Mouse (Mus musculus): ENCODE measurements around the gene Ccnjl. TPM values are rescaled to one million over a fixed set of nuclear protein-coding genes. Genes with fewer than 3 reads are reported as not detected.

Gene Ccnjl
- polyA plus RNA-seq (2017; shearing (Covaris generic)), result under 1 TPM; 0.41 to 0.51 TPM

DNA sequence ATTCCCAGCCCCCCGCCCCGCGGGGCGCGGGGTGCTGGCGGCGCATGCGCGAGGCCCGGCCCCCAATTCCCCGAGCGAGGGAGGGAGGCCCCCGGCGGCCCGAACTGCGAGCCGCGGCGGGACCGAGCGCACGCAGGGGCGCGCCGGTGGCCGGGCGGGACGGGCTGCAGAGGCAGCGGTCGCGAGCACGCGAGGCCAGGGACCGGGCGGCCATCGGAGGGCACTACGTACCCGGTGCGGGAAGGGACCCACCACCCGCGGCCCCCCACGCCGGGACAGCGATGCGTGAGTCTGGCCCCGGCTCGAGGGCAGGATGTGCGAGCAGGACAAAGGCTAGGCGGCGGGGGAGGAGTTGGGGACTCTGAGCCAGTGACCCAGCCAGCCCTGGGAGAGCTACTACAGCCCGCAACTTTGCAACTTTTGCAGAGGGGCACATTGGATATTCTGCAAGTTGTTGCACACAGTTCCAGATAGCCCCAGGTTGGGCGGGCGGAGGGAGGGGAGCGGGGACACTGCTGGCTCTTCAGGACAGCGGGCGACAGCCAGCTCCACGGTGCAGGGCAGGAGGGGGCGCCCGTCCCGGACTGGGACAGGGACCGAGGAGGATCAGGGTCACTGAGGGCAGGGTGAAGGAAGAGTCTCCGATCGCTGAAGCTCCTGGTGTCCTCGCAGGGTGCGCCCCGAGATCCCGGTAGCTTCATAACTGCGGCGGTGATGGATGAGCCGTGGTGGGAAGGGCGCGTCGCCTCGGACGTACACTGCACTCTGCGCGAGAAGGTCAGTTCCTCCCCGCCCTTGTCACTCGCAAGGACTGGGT is at the start of gene Ccnjl:
Gene Ccnjl, plus strand, starts transcription at position 102 of the 817 bp plus-strand sequence.

DNA sequence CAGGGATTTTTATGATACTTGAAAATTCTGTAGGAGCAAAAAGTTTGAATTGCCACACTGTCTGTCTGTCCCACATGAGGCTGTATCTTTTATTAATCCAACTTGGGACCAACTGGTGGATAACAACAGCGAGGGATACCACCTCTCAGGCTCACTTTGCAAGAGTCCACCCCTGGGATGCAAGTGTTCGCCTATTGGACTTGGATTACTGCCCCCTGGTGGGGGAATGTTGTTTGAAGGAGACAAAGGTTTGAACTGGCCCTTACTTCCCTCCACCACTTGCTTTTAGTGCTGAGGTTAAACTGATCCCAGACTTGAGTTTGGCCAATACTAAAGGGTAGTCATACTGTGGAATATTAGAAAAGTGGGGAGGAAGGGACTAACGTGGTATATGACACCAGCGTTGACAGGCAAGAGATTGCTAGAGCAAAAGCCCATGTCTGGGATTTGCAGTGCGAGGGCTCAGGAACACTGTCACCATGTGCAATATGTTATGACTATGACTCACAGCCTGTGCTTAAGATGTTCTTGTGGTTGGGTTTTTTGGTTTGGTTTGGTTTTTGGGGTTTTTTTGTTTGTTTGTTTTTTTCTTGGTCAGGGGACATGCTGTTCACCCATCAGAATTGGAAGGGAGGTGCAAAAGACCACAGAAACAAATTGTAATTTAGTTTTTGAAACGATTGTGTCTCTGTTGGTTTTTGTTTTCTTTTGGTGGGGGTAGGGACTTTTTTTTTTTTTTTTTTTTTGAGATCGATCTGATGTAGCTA is 57.9 kb downstream of the Ccnjl start, which contains the start of gene 4933415A04Rik:
Gene 4933415A04Rik, plus strand, starts transcription at position 717 of the 767 bp plus-strand sequence.

DNA sequence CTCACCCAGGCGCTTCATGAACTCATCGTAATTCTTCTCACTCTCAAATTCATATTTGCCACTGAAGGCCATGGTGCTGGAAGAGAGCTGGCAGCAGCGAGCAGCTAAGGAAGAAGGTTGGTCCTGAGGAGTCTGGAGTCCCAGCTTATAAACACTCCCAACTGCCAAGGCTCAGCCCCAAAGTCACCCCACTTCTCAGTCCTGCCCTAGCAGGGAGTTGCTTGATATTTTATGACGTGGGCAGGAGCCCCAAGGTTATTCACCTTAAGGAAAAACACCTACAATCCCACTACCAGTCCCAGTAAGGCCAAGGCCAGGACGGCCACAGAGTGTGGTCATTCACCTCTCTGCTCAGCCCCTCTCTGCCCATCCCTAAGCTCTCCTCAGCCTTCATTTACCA is 72.9 kb downstream of the Ccnjl start, which contains the start of gene Fabp6:
Gene Fabp6, minus strand, starts transcription at position 101 of the 400 bp plus-strand sequence.

Other genes with a start within 250 kb of the Ccnjl start
- 100 to 1,000 TPM in 1 of 2 experiments, 10 to 100 TPM in 1; 97.7 to 152 TPM for gene Pttg1, start 102.5 kb upstream of the Ccnjl start, polyA plus RNA-seq (2017; shearing (Covaris generic))
- 10 to 100 TPM; 87.9 to 90.0 TPM for gene Slu7, start 95.0 kb upstream of the Ccnjl start, polyA plus RNA-seq (2017; shearing (Covaris generic))
- not detected for gene C1qtnf2, start 54.5 kb upstream of the Ccnjl start, polyA plus RNA-seq (2017; shearing (Covaris generic))
- not detected for gene 4933415A04Rik, start 58.3 kb downstream of the Ccnjl start, polyA plus RNA-seq (2017; shearing (Covaris generic))
- gene Fabp6, start 72.8 kb downstream of the Ccnjl start, polyA plus RNA-seq (2017; shearing (Covaris generic)), result not detected
- gene Pwwp2a, start 153.2 kb downstream of the Ccnjl start, polyA plus RNA-seq (2017; shearing (Covaris generic)), result 10 to 100 TPM; 57.6 to 65.0 TPM
- 10 to 100 TPM; 65.5 to 78.2 TPM for gene Ttc1, start 219.2 kb downstream of the Ccnjl start, polyA plus RNA-seq (2017; shearing (Covaris generic))